Mouse (Mus musculus): Measurements from ENCODE around the gene Wrap53.
"Not testable (repeated sequence)": the region's sequence is repeated elsewhere in the genome, so short reads cannot be mapped to it uniquely, and the experiment has no call there.

The Wrap53 gene

GRCm38 (mm10) chr11:69563373-69563772, 16.7 kb downstream of the Wrap53 start:
- DNase-seq (ENCODE audit: low spot score), result no peak

GRCm38 (mm10) chr11:69560896-69561854, 18.9 kb downstream of the Wrap53 start:
- no peak for DNase-seq (ENCODE audit: low spot score)

- DNase-seq (ENCODE audit: low spot score), result no peak
Measured at GRCm38 (mm10) chr11:69559851-69560765, 19.9 kb downstream of the Wrap53 start, which contains the start of gene Efnb3. Efnb3 (minus strand) TSS chr11:69560205.

GRCm38 (mm10) chr11:69559183-69559582, 20.9 kb downstream of the Wrap53 start:
- no peak for DNase-seq (ENCODE audit: low spot score)

GRCm38 (mm10) chr11:69558756-69559155, 21.3 kb downstream of the Wrap53 start:
- DNase-seq (ENCODE audit: low spot score), result no peak

- DNase-seq (ENCODE audit: low spot score), result no peak
Measured at GRCm38 (mm10) chr11:69557381-69557958, 22.6 kb downstream of the Wrap53 start.

GRCm38 (mm10) chr11:69554539-69555140, 25.4 kb downstream of the Wrap53 start:
- DNase-seq (ENCODE audit: low spot score), result no peak

- no peak for DNase-seq (ENCODE audit: low spot score)
Measured at GRCm38 (mm10) chr11:69553341-69553721, 26.7 kb downstream of the Wrap53 start.

GRCm38 (mm10) chr11:69552622-69553340, 27.3 kb downstream of the Wrap53 start:
- no peak for DNase-seq (ENCODE audit: low spot score)

- DNase-seq (ENCODE audit: low spot score), result no peak
Measured at GRCm38 (mm10) chr11:69551310-69551709, 28.7 kb downstream of the Wrap53 start.

- DNase-seq (ENCODE audit: low spot score), result no peak
Measured at GRCm38 (mm10) chr11:69549060-69549656, 30.9 kb downstream of the Wrap53 start, which contains the start of gene Dnah2. Dnah2 (minus strand) TSS chr11:69549110.

GRCm38 (mm10) chr11:69547071-69547470, 33.0 kb downstream of the Wrap53 start:
- peak; percentile 53 for DNase-seq (ENCODE audit: low spot score)

GRCm38 (mm10) chr11:69546423-69547053, 33.5 kb downstream of the Wrap53 start:
- peak; percentile 80 for DNase-seq (ENCODE audit: low spot score)

GRCm38 (mm10) chr11:69545957-69546356, 34.1 kb downstream of the Wrap53 start:
- DNase-seq (ENCODE audit: low spot score), result no peak

- DNase-seq (ENCODE audit: low spot score), result no peak
Measured at GRCm38 (mm10) chr11:69543598-69543997, 36.5 kb downstream of the Wrap53 start.

- DNase-seq (ENCODE audit: low spot score), result not testable (repeated sequence)
Measured at GRCm38 (mm10) chr11:69541741-69542140, 38.3 kb downstream of the Wrap53 start.

GRCm38 (mm10) chr11:69540700-69541099, 39.4 kb downstream of the Wrap53 start:
- DNase-seq (ENCODE audit: low spot score), result no peak

GRCm38 (mm10) chr11:69534990-69535389, 45.1 kb downstream of the Wrap53 start:
- no peak for DNase-seq (ENCODE audit: low spot score)

GRCm38 (mm10) chr11:69532480-69533150, 47.4 kb downstream of the Wrap53 start:
- DNase-seq (ENCODE audit: low spot score), result no peak
